Mouse (Mus musculus) small intestine, adult 2 months (tissue): ENCODE data around the gene Rnf180.

Experiments
- CTCF ChIP-seq: fragments of 200-500 bp; IDR thresholded peaks from 2 replicates; pipeline ENCODE4 v1.5.1; 2012; ENCODE audit warnings: low read depth, mild to moderate bottlenecking, control low read depth, inconsistent platforms, low read length, moderate library complexity, mixed read lengths; ENCODE audit not compliant: insufficient replicate concordance, insufficient read length; ENCODE audit errors: extremely low read depth
- POLR2A ChIP-seq: fragments of 200-500 bp; IDR thresholded peaks from 2 replicates; pipeline ENCODE4 v1.6.1; 2012; ENCODE audit warnings: low read depth, mild to moderate bottlenecking, control low read depth, inconsistent platforms, low read length, moderate library complexity

GRCm38 (mm10) chr13:105250264-105250663, 44.4 kb downstream of the Rnf180 start:
- TF ChIP-seq CTCF, result no peak
- no peak for TF ChIP-seq POLR2A
